Mouse (Mus musculus) kidney, embryonic 15.5 days (tissue): ENCODE measurements around the gene Strap. TPM values are rescaled to one million over a fixed set of nuclear protein-coding genes. Genes with fewer than 3 reads are reported as not detected.

ENCODE experiments used
- ATAC-seq: fragments of 200-750 bp; cut with Nextera tagmentation; replicated peaks from 2 replicates; pipeline ENCODE4 v1.8.0; 2017; ENCODE audit warnings: moderate TSS enrichment; ENCODE audit not compliant: low FRiP score
- H3K27ac ChIP-seq: fragments of 300-500 bp; sonication (generic); 2 replicates; pipeline ENCODE4 v1.5.1; 2015; ENCODE audit warnings: mild to moderate bottlenecking, inconsistent platforms
- H3K27me3 ChIP-seq: fragments of 300-500 bp; sonication (generic); 2 replicates; pipeline ENCODE4 v1.6.1; 2015; ENCODE audit warnings: inconsistent platforms
- H3K36me3 ChIP-seq: fragments of 300-500 bp; sonication (generic); 2 replicates; pipeline ENCODE4 v1.6.1; 2015; ENCODE audit warnings: inconsistent platforms
- H3K4me1 ChIP-seq: fragments of 300-500 bp; sonication (generic); 2 replicates; pipeline ENCODE4 v1.6.1; 2015; ENCODE audit warnings: inconsistent platforms
- H3K4me2 ChIP-seq: fragments of 300-500 bp; sonication (generic); 2 replicates; pipeline ENCODE4 v1.6.1; 2015; ENCODE audit warnings: moderate library complexity, mild to moderate bottlenecking, inconsistent platforms
- H3K4me3 ChIP-seq: fragments of 300-500 bp; sonication (generic); replicated peaks from 2 replicates; pipeline ENCODE4 v1.5.1; 2015; ENCODE audit warnings: mild to moderate bottlenecking, inconsistent platforms
- H3K9ac ChIP-seq: fragments of 300-500 bp; sonication (generic); 2 replicates; pipeline ENCODE4 v1.6.1; 2015; ENCODE audit warnings: mild to moderate bottlenecking, inconsistent platforms
- H3K9me3 ChIP-seq: fragments of 300-500 bp; sonication (generic); replicated peaks from 2 replicates; pipeline ENCODE4 v1.6.1; 2016; ENCODE audit warnings: inconsistent platforms
- WGBS: fragments of 180-500 bp; shearing (Covaris S2); methylation state at CpG from one replicate; pipeline ENCODE4 v1.1.7; 2015; ENCODE audit warnings: mixed read lengths; 5-methylcytosine and 5-hydroxymethylcytosine counted together
- polyA plus RNA-seq: library from polyadenylated mRNA; unstranded; fragments of >200 nt; fragmentation: Nextera tagmentation; extraction: Ambion mirVana; gene quantifications from 2 replicates; pipeline ENCODE4 v1.2.1, GENCODE M21; 2015

Strap gene
- polyA plus RNA-seq, 1 experiment from 2014 or later, result 165 TPM

- ATAC-seq, result no peak
- Histone ChIP-seq H3K4me1 (no peaks in the 10 kb centered on the region), H3K36me3 (peaks cover 20% of the 10 kb centered on the region), H3K4me2 (no peak overlapping the region), H3K4me3 (no peak overlapping the region), H3K27ac (no peak overlapping the region), H3K9ac (no peak overlapping the region), H3K27me3 (no peaks in the 10 kb centered on the region), H3K9me3 (peaks cover 8% of the 10 kb centered on the region)
- 17% methylated on average over 2 of the region's 2 CpGs for WGBS
These were observed 60.6 kb downstream of the Strap start for GRCm38 (mm10) chr6:137795494-137795893.

DNA sequence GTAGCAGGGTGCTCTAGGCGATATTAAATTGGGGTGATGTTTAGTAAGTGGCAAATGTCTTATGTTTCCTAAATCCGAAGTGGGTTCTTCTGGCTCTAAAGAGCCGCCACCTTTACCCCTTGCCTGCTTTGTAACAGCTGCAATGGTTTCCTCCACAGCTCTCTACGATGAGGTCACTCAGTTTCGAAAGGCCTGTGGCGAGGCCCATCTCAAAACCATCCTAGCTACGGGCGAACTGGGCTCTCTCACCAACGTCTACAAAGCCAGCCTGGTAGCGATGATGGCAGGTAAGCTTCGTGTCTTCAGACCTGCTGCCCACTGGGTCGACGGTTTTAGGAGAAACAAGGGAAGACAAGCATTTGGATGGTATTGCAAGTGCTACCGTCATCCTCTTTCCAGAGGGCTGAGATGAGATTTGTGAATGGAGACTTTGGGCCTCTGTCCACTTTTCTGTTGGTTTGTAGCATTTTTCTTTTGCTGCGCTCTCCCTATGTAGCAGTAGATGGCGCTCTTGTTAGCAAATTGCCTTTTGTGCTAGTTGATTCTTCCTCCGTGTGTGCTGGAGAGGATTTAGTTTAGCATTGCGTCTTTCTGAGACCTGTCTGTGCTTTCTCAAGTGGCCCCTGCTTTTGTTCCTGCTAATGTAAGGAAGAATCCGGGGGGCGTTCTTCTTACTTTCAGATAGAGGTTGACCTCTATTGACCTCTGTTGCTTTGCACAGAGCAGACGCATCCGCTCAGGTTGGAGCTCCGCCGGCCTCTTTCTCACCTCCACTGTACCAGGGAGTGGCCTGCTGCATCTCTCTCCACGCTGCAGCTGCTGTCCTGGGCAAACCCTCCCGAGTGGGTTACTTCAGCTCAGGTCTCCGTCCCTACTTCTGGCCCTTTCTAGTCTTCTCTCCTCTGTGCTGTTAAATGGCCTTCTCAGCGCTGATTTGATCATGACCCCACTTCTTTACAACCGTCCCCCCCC, 62.0 kb downstream of the Strap start:
- Histone ChIP-seq H3K4me1 (no peaks in the 10 kb centered on the region), H3K27ac (no peak overlapping the region), H3K27me3 (no peaks in the 10 kb centered on the region), H3K4me2 (no peak overlapping the region), H3K9ac (no peak overlapping the region), H3K36me3 (peaks cover 26% of the 10 kb centered on the region), H3K4me3 (no peak overlapping the region), H3K9me3 (peaks cover 8% of the 10 kb centered on the region)
- no peak for ATAC-seq
- 73% methylated on average over 29 of the region's 29 CpGs for WGBS

DNA sequence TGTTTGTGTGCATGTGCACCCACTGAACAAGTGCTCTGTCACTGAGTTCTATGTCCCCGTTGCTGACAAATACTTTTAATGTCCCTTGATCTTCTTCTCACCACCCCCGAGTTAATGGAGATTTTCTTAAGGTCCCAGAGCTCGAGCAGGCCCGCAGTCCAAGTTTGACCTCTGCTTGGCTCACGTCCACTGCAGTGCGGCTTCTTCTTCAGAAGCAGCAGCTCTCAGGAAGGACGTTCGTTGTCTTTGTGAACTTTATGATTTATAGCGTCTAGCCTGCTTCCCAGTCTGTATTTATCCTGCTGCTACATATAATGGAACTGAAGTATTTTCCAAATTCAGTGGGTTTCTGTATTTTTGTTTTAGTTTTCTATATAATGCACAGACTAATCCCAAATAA, 64.4 kb downstream of the Strap start:
- peaks cover 33% of the 10 kb centered on the region for H3K36me3 ChIP-seq
- no peak for ATAC-seq
- no peak overlapping the region for H3K4me2 ChIP-seq
- H3K4me1 ChIP-seq, result peaks cover 16% of the 10 kb centered on the region
- no peak overlapping the region for H3K27ac ChIP-seq
- no peak overlapping the region for H3K4me3 ChIP-seq
- H3K27me3 ChIP-seq, result no peaks in the 10 kb centered on the region
- H3K9ac ChIP-seq, result no peak overlapping the region
- WGBS, result 47% methylated on average over 9 of the region's 9 CpGs
- H3K9me3 ChIP-seq, result peaks cover 8% of the 10 kb centered on the region

Other genes with a start within 250 kb of the Strap start
- 30.5 and 31.1 TPM in 2 replicates for gene Eps8, start 80.2 kb upstream of the Strap start, polyA plus RNA-seq
- 66.3 and 70.0 TPM in 2 replicates for gene Dera, start 19.5 kb downstream of the Strap start, polyA plus RNA-seq